Mouse (Mus musculus) heart, embryonic 13.5 days (tissue): ENCODE data around the gene Akap13. TPM values are rescaled to one million over a fixed set of nuclear protein-coding genes. Genes with fewer than 3 reads are reported as not detected.
A peak's percentile ranks its signal among the peaks of the same experiment; 100 is the strongest.
"Not testable (repeated sequence)": the region's sequence is repeated elsewhere in the genome, so short reads cannot be mapped to it uniquely, and the experiment has no call there.

Experiments
- ATAC-seq: fragments of 200-750 bp; cut with Nextera tagmentation; 2 replicates; pipeline ENCODE4 v1.8.0; 2017; ENCODE audit warnings: moderate TSS enrichment; ENCODE audit not compliant: insufficient number of reproducible peaks, low FRiP score, low TSS enrichment; ENCODE audit errors: extremely low read depth
- H3K27ac ChIP-seq: fragments of 300-500 bp; sonication (generic); replicated peaks from 2 replicates; pipeline ENCODE4 v1.5.1; 2015; ENCODE audit warnings: moderate library complexity, mild to moderate bottlenecking, inconsistent platforms
- H3K27me3 ChIP-seq: fragments of 300-500 bp; sonication (generic); replicated peaks from 2 replicates; pipeline ENCODE4 v1.6.1; 2015; ENCODE audit warnings: mild to moderate bottlenecking, inconsistent platforms
- H3K36me3 ChIP-seq: fragments of 300-500 bp; sonication (generic); 2 replicates; pipeline ENCODE4 v1.6.1; 2015; ENCODE audit warnings: mild to moderate bottlenecking, inconsistent platforms
- H3K4me1 ChIP-seq: fragments of 300-500 bp; sonication (generic); 2 replicates; pipeline ENCODE4 v1.6.1; 2015; ENCODE audit warnings: inconsistent platforms
- H3K4me2 ChIP-seq: fragments of 300-500 bp; sonication (generic); 2 replicates; pipeline ENCODE4 v1.6.1; 2015; ENCODE audit warnings: inconsistent platforms, mild to moderate bottlenecking, moderate library complexity
- H3K4me3 ChIP-seq: fragments of 300-500 bp; sonication (generic); 2 replicates; pipeline ENCODE4 v1.5.1; 2015; ENCODE audit warnings: moderate library complexity, mild to moderate bottlenecking, inconsistent platforms
- H3K9ac ChIP-seq: fragments of 300-500 bp; sonication (generic); 2 replicates; pipeline ENCODE4 v1.6.1; 2015; ENCODE audit warnings: inconsistent platforms, mild to moderate bottlenecking, moderate library complexity
- H3K9me3 ChIP-seq: fragments of 300-500 bp; sonication (generic); 2 replicates; pipeline ENCODE4 v1.6.1; 2016; ENCODE audit warnings: inconsistent platforms
- WGBS: fragments of 180-500 bp; shearing (Covaris S2); methylation state at CpG from one replicate; pipeline ENCODE4 v1.1.7; 2015; ENCODE audit warnings: mixed read lengths; 5-methylcytosine and 5-hydroxymethylcytosine counted together
- polyA plus RNA-seq: library from polyadenylated mRNA; unstranded; fragments of >200 nt; fragmentation: Nextera tagmentation; extraction: Ambion mirVana; gene quantifications from 2 replicates; pipeline ENCODE4 v1.2.1, GENCODE M21; 2015

Akap13 gene
- polyA plus RNA-seq, 1 experiment from 2014 or later: 41.8 TPM

GRCm38 (mm10) chr7:75778053-75778452, 322.7 kb downstream of the Akap13 start:
- Histone ChIP-seq H3K9me3 (no peaks in the 10 kb centered on the region), H3K9ac (no peak overlapping the region), H3K36me3 (peaks cover 69% of the 10 kb centered on the region), H3K4me3 (no peak overlapping the region), H3K27ac (no peak overlapping the region), H3K4me1 (peaks cover 25% of the 10 kb centered on the region), H3K27me3 (no peaks in the 10 kb centered on the region), H3K4me2 (no peak overlapping the region)
- WGBS: 83% methylated on average over 2 of the region's 2 CpGs
- ATAC-seq: no peak

DNA sequence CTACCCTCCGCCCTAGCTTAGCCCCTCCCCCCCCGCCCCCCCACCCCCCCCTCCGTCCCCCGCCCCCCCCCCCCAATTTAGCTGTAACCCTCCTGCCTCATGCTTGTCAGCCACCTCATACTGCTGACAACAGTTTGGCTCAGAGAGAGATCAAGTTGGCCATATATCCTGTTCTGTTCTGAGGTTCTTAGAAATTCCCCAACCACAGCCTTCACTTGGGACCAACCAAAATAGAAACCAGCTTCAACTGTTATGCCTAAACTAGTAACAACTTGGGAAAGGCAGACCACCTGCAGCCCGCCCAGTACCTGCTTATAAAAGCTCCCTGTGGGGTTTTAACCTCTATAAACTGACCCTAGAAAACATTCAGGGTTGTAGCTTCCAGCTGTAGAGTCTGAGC, 325.5 kb downstream of the Akap13 start:
- peak overlapping the region; percentile 68 for H3K4me3 ChIP-seq
- peak overlapping the region; percentile 69 for H3K4me2 ChIP-seq
- peak overlapping the region; percentile 87 for H3K9ac ChIP-seq
- peaks cover 25% of the 10 kb centered on the region for H3K4me1 ChIP-seq
- 13% methylated on average over 5 of the region's 5 CpGs for WGBS
- ATAC-seq: no peak
- peak overlapping the region; percentile 20; the same call in 1 of the 2 replicates for H3K27ac ChIP-seq
- H3K36me3 ChIP-seq: peaks cover 47% of the 10 kb centered on the region
- no peaks in the 10 kb centered on the region for H3K27me3 ChIP-seq
- H3K9me3 ChIP-seq: no peaks in the 10 kb centered on the region

GRCm38 (mm10) chr7:75781298-75781947, 326.1 kb downstream of the Akap13 start:
- peak overlapping the region; percentile 68 for H3K4me3 ChIP-seq
- peak overlapping the region; percentile 87 for H3K9ac ChIP-seq
- H3K4me2 ChIP-seq: peak overlapping the region; percentile 69
- WGBS: 4% methylated on average over 13 of the region's 13 CpGs
- H3K27me3 ChIP-seq: no peaks in the 10 kb centered on the region
- peaks cover 41% of the 10 kb centered on the region for H3K36me3 ChIP-seq
- H3K9me3 ChIP-seq: no peaks in the 10 kb centered on the region
- H3K4me1 ChIP-seq: peaks cover 25% of the 10 kb centered on the region
- ATAC-seq: no peak
- H3K27ac ChIP-seq: peak overlapping the region; percentile 62

DNA sequence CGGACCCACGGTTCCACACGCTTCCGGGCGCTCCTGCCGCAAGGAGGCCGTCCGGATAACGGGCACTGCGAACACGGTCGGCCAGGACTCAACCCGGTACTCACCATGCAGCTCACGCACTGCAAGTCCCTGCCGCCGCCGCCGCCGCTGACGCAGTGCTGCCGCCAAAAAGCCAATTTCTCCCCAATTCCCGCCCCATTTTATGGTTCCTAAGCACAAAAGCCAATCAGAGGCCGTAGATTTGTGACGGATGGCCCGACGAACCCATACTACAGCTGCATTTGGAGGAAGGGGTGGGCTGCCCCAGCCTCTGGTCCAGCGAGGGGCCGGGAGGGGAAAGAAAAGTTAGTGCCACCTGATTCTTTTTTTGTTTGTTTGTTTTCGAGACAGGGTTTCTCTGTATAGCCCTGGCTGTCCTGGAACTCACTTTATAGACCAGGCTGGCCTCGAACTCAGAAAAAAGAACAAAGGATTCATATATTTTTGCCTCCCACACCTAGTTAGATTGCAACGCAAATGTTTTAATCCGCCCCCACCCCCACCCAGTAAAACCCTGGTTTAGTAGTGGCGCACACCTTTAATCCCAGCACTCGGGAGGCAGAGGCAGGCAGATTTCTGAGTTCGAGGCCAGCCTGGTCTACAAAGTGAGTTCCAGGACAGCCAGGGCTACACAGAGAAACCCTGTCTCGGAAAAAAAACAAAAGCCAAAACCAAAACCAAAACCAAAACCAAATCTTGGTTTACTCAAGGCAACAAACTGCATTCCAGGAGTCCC, 326.8 kb downstream of the Akap13 start:
- H3K4me3 ChIP-seq: peak overlapping the region; percentile 68
- H3K4me1 ChIP-seq: peaks cover 32% of the 10 kb centered on the region
- peak; percentile 89 for ATAC-seq
- H3K4me2 ChIP-seq: peak overlapping the region; percentile 69
- H3K36me3 ChIP-seq: peaks cover 34% of the 10 kb centered on the region
- peak overlapping the region; percentile 87 for H3K9ac ChIP-seq
- H3K27me3 ChIP-seq: no peaks in the 10 kb centered on the region
- H3K27ac ChIP-seq: peak overlapping the region; percentile 62; the same call in 1 of the 2 replicates
- WGBS: 10% methylated on average over 36 of the region's 36 CpGs
- H3K9me3 ChIP-seq: no peaks in the 10 kb centered on the region

DNA sequence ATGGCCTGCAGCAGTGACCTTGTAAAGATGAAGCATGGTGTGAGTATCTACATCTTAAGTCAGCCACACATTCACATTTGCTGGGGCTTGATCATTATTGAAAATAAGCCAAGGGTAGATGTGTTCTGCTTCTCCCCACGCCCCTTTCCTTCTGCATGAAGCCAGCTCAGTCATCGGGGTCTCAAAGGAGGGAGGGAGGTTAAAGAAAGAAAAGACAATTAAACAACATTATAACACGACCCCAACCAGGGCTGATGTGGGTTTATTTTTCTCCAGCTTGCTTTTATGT, 327.3 kb downstream of the Akap13 start:
- no peak for ATAC-seq
- peak overlapping the region; percentile 69 for H3K4me2 ChIP-seq

GRCm38 (mm10) chr7:75785388-75786328, 330.3 kb downstream of the Akap13 start:
- Histone ChIP-seq H3K36me3 (no peaks in the 10 kb centered on the region), H3K27ac (no peak overlapping the region), H3K4me1 (peaks cover 33% of the 10 kb centered on the region), H3K4me2 (no peak overlapping the region), H3K4me3 (no peak overlapping the region), H3K27me3 (no peaks in the 10 kb centered on the region), H3K9ac (no peak overlapping the region), H3K9me3 (no peaks in the 10 kb centered on the region)
- no peak for ATAC-seq
- 85% methylated on average over 14 of the region's 14 CpGs for WGBS

More for the DNA sequence above, 327.3 kb downstream of the Akap13 start:
- Histone ChIP-seq H3K27me3 (no peaks in the 10 kb centered on the region), H3K4me1 (peaks cover 37% of the 10 kb centered on the region), H3K27ac (no peak overlapping the region), H3K36me3 (peaks cover 29% of the 10 kb centered on the region), H3K9me3 (no peaks in the 10 kb centered on the region), H3K9ac (peak overlapping the region; percentile 87; the same call in 1 of the 2 replicates), H3K4me3 (peak overlapping the region; percentile 68)
- 79% methylated on average over 3 of the region's 3 CpGs for WGBS

DNA sequence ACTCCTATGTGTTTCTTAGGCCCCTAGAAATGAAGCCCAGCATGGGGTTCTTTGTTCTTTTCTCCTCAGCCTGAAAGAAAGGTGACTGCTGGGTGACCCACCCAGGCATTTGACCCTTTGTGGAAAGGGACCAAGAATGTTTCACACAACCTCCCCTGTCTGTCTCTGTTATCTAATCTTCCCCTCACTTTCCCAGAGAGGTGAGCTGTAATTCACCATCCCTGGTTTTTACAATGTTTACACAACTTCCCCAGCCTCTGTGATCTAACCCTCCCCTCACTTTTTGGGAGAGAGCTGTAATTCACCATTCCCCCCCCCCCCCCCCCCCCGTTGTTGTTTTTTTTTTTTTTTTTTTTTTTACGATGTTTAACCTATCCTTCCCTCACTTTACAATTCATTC, 331.5 kb downstream of the Akap13 start:
- 17% methylated on average over 2 of the region's 2 CpGs for WGBS
- no peak for ATAC-seq
- no peak overlapping the region for H3K9ac ChIP-seq
- H3K27ac ChIP-seq: no peak overlapping the region
- peaks cover 34% of the 10 kb centered on the region for H3K4me1 ChIP-seq
- H3K36me3 ChIP-seq: no peaks in the 10 kb centered on the region
- no peaks in the 10 kb centered on the region for H3K27me3 ChIP-seq
- H3K9me3 ChIP-seq: no peaks in the 10 kb centered on the region
- no peak overlapping the region for H3K4me2 ChIP-seq
- no peak overlapping the region for H3K4me3 ChIP-seq

- Histone ChIP-seq H3K4me2 (no peak overlapping the region), H3K9ac (no peak overlapping the region), H3K27me3 (no peaks in the 10 kb centered on the region), H3K4me3 (no peak overlapping the region), H3K27ac (0 out of 2 replicates have a peak overlapping the region, but pooled peaks have one; percentile 36), H3K36me3 (no peaks in the 10 kb centered on the region), H3K4me1 (peaks cover 32% of the 10 kb centered on the region), H3K9me3 (no peaks in the 10 kb centered on the region)
- no peak for ATAC-seq
- WGBS: 37% methylated on average over 3 of the region's 3 CpGs
Measured at GRCm38 (mm10) chr7:75787371-75787770, 332.0 kb downstream of the Akap13 start.

DNA sequence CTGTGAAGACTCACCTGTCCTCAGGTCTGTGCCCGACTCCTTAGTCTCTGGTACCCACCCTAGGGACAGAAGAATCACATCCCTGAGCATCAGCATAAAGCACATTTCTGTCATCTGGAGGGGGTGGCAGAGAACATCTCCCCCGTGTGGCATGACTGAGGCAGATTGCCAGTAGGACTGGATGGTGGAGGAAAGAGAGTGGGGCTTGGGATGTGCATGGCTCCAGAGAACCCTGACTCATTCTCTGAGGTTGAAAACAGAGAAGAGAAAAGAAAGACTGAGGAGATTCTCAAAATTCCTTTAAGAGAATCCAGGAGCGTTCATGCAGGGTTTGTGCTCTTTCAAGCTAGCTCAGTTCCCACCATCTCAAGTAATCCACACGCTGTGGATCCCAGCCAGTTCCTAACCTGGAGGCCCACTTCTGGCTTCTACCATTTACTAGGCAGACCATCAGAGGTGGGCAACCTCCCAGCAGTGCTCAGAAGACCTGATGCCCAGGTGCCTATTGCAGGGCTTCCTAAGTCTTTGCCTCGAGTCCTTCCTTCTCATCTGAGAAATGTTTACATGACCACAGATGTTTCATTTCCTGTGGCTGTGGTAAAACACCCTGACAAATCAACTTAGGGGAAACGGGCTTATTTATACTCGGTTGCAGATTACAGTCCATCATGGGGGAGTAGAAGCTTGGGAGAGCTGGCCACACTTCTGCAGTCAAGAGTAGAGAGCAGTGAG, 332.9 kb downstream of the Akap13 start:
- H3K27ac ChIP-seq, H3K9me3 ChIP-seq, H3K9ac ChIP-seq, H3K36me3 ChIP-seq, ATAC-seq, H3K4me3 ChIP-seq, H3K27me3 ChIP-seq, H3K4me2 ChIP-seq: not testable (repeated sequence)
- 61% methylated on average over 5 of the region's 7 CpGs for WGBS
- peaks cover 28% of the 10 kb centered on the region for H3K4me1 ChIP-seq

DNA sequence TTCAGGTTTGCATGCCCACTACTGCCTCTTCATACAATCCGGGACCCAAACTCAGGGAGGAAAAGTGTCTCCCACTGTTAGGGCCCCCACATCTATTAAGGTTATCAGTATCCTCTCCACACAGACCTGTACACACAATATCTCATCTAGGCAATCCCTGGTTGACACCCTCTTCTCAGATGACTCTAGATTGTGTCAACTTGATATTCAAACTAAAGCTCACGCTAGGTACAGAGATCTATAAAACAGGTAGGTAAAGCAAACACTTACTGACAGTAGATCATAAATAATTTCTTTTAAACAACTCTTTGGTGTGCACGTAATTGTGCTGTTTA, 333.4 kb downstream of the Akap13 start:
- WGBS: 74% methylated on average over 3 of the region's 3 CpGs
- not testable (repeated sequence) for H3K27me3 ChIP-seq, H3K4me3 ChIP-seq, H3K36me3 ChIP-seq, H3K9me3 ChIP-seq, H3K4me2 ChIP-seq, H3K27ac ChIP-seq, H3K9ac ChIP-seq, ATAC-seq
- peaks cover 32% of the 10 kb centered on the region for H3K4me1 ChIP-seq

DNA sequence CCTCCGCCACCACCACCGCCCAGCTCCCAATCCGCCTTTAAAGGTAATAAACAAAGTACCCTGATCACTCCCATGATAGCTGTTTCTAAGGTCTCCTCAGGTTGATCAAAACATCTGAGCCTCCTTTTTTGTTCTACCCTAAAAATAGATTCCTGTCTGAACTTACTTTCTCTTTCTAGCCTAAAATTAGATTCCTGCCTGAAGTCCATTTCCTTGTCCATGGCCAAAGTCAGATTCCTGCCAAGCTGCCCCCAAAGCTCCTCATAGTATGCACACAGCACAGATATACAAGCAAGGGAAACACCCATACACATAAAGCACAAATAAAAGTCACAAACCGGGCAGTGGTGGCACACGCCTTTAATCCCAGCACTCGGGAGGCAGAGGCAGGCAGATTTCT, 334.4 kb downstream of the Akap13 start:
- H3K9ac ChIP-seq: no peak overlapping the region
- no peaks in the 10 kb centered on the region for H3K27me3 ChIP-seq
- WGBS: 88% methylated on average over 6 of the region's 6 CpGs
- H3K4me2 ChIP-seq: no peak overlapping the region
- H3K4me1 ChIP-seq: peaks cover 35% of the 10 kb centered on the region
- ATAC-seq: no peak
- H3K36me3 ChIP-seq: no peaks in the 10 kb centered on the region
- no peak overlapping the region for H3K27ac ChIP-seq
- H3K4me3 ChIP-seq: no peak overlapping the region
- H3K9me3 ChIP-seq: no peaks in the 10 kb centered on the region
